Mouse (Mus musculus): ENCODE measurements at regions not wholly inside any gene's neighbourhood (a gene's known extent, or its start where the extent isn't known, plus 50 kb on each side); places are given as distances from the start of the nearest gene placed in this dataset.

DNA sequence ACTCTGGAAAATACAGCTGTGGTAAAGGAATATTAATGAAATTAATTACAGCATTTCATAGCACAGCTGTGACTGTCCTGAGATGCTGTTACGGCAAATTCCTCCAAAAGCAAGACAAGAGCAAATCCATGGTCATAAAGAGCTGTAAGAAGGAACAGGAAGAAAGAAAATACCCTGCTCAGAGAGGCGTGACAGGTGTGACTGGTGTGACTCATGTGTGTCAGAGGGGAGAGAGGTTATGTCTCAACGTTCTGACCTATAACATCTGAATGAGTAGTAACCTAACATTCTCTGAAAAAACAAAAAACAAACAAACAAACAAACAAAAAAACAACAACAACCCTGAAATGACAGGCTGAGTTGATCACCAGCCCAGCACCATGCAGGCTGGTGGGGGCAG, 267.5 kb downstream of the Hivep2 start:
- intact Hi-C loops (cut with DNase I) = no loop called here

DNA sequence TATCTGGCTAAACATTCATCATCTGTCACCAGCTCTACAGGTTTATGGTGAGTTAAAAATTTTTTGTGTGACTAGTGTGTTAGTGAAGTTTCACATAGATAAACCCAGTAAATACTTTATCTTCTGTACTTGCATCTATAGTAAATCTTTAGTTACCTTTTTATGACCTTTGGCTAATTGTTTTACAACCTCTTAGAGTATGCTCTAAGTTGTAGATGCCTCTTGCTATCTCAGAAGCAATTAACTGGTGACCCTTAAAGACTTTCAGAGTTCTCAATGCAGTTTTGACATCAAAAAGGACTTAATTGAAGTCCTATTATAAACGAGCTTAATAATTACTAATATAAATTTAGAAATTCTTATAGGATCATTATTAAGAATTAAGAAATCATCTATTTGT, 265.6 kb downstream of the Hivep2 start:
- intact Hi-C loops (cut with DNase I) = no loop called here

DNA sequence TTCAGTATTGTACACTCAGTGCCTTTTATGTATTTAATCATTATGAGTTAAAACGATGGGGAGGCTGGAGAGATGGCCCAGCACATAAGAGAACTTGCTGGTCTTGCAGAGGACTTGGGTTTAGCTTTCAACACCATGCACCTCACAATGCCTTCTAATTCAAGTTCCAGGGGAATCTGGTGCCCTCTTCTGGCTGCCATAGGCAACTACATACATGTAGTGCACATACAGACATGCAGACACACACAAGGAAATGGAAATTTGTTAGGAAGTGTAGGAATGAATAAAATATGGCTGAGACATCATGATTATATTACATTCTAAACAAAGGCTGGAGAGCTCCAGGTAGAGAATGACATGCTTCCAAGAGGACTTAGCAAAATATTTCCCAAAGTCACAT, 251.4 kb downstream of the Hivep2 start:
- intact Hi-C loops (cut with DNase I) = no loop called here

DNA sequence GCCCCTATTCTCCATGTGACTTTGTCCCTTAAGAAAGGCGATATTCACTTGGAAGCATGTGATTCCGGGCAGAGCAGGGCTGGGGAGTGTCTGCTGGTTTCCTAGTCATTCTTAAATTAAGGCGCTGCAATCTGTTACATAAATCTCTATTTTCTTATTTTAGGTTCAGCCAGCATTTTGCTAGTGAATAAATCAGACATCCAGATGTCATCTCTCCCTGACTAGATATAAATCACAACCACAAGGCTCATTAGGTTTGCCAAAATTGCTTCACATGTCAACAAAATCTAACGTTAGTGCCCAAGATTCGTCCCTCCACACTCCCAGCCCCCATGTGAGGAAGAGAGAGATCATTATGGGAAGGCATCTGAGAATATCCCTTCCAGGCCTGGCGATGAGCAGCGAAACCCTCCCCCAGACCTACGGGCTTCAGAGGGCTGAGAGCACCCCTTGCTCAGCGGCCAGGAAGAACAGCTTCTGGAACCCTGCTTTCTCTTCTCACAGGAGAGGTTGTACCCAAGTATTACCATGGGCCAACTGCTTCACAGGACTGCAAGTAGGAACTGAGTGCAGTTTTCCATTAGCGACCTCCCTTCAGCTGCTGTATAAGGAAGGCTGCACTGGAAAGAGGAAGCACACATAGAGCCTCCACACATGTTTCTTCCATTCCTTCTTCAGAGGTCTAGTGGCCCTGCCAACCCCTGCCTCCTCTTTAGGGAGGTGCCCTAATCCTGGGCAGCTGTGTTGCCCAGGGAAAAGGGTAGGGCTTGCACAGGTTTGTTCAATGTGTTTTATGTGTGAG, 250.5 kb downstream of the Hivep2 start:
- intact Hi-C loops (cut with DNase I) = no loop called here

DNA sequence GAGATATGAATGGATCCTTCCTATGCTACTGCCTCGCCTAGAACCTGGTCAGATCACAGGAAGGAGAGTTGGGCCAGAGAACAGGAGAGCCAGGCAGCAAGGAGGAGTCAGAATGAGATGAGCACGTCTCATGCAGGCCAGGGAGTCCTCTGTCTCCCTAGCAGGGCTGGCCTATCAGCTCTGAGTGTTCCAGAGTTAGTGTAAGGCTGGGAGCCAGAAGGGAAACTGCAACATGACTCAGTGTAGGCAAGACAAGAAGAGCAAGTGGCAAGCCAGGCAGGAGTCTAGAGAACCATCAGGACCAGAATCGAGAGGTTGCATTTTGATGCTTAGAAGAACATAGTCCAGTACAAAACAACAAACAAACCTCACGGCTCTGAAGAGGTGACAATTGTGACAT, 249.6 kb downstream of the Hivep2 start:
- intact Hi-C loops (cut with DNase I) = no loop called here

DNA sequence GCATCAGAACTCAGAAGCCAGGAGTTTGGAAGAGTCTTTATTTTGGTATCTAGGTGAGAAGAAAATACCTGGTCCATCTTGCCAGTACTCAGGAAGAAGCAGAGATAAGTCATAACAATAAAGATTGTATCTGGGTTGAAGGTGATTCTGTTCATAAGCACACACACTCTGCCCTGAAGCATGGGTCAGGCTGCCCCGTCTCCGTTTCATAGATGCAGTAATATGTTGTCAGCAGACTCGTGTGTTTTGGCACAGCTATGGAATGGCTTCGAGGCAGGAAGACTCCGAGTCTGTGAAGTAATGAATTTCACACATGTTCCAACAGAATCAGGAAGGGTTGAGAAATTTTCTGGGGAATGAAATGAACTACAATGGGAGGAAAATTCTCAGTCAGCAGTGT, 247.7 kb downstream of the Hivep2 start:
- intact Hi-C loops (cut with DNase I) = no loop called here

DNA sequence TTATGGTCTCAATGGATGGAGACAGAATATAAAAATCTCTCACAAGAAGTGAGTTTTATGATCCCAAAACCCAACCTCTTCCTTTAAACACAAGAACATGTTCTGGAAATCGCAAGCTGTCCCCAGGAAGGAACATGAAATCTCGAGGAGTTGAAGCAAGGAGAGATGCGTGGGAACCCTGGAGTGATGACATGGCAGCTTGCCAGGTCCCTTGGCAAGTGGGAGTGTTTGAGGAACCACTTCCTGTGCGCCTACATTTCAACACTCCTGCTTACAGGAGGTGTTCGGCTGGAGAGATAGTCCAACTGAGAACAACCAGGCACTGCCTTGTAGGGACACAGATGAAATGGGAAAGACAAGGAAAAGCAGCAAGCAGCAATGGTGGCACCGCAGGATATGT, 246.1 kb downstream of the Hivep2 start:
- intact Hi-C loops (cut with DNase I) = no loop called here

DNA sequence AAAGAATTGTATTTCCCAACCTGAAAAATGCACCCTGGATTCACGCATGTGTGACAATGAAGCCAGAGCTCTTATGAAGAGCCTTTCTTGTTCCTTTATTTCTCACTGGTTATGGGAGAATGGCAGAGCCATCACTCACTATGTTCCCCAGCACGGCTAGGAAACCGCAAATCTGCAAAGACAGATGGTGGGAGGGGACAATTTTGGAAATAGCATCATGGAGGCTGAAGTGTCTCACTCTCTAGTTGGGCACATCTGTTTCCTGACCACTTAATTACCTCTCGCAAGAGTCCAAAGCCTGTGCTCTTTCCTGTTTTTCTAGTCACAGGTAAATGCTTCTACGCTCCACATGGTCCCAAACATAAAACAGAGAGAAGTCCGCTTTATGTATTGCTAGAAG, 245.6 kb downstream of the Hivep2 start:
- intact Hi-C loops (cut with DNase I) = no loop called here

DNA sequence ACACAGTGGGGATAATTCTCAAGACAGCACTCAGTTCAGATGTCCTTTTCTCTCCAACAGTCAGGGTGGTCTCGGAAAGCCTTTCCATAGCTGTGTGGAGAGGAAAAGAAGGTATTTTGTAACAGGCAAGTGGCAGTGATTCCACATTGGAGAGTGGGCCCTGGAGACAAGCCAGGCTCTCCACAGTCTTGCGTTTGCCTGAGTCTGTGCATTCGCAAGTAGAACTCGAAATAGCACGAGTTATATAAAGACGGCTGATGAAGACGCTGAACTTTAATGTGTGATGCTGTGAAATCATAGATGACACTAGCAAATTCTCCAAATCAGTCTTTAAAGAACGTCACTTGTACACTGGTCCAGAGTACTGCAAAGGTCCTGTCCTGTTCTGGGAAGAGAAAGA, 244.6 kb downstream of the Hivep2 start:
- intact Hi-C loops (cut with DNase I) = no loop called here

DNA sequence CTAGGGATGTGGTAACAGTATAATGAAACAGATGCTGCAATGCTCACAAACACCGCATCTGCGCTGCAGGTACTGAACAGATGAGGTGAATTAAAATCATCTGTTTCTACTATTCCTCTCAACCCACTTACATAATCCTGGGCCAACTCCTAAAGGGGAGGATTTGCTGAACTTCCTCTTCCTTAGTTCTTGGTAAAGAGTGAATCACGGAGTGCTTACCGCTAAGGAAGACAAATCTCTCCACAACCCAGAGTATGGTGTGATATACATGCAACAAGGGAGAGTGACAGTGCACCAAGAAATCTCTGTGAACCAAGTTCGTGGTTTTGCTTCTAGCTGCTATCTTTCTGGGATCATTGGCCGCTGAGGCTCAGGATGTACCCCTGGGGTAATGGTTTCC, 244.2 kb downstream of the Hivep2 start:
- intact Hi-C loops (cut with DNase I) = no loop called here

DNA sequence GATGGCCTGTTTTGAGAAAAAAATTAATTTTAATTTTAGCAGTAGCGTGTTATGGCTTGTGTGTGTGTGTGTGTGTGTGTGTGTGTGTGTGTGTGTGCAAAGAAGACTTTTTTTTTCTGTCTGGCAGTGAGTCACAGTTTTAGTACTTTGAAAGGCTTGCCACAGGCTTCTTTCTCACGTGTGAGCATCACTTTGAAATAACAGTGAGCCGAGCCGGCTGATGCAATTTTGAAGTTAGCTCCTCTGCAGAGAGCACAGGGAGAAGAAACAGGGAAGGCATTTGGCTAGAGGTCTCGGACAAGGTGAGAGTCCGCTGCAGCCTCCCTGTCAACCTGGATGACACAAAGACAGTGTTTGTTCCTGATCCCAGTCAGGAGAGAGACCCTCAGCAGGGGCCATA, 242.3 kb downstream of the Hivep2 start:
- intact Hi-C loops (cut with DNase I) = loop anchor here (10.0 kb wide), 1 partner anchor 243 kb away; the partner anchor contains the start of gene Hivep2

DNA sequence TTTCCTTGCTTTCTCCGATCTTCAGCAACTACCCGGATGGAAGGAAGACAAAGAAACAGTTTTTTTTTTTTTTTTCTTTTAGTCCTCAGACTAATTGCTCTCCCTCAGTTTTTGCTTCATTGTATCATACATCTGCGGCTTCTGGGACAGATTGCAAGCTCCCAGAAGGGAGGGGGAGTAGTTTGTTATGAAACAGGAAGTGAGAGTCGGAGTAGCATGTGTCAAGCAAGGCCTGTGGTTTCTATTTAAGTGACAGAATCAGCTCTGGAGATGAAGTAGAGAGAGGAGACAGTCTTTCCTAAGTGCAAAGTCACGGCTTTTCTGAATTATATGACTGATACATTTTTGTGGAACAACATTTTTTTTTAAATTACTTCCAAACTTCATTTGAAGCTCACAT, 241.7 kb downstream of the Hivep2 start:
- intact Hi-C loops (cut with DNase I) = loop anchor here (10.0 kb wide), 1 partner anchor 243 kb away; the partner anchor contains the start of gene Hivep2

DNA sequence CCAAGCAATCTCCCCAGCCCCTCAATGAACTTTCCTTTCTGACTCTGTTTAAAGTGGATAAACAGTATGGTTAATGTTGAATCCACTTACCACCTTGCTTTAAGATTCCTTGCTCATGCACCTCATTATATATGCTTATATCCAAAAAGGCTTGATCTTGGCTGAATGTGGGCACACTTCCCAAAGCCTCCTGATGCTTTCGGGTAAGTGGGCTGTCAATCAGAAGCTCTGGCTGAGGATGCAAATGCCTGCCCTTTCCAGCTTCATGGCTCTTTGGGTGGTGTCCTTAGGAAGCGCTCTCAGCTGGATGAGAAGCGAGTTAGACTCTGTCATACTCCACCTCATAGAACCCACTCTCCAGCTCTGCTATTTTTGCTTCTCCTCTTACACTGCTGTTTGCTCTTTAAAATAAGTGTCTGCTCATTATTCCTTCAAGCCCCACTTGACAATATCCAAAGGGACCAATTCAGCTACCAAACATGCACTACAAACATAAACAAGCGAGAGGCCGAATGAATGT, 241.2 kb downstream of the Hivep2 start:
- intact Hi-C loops (cut with DNase I) = loop anchor here (10.0 kb wide), 1 partner anchor 242 kb away; the partner anchor contains the start of gene Hivep2

Measured in adrenal gland (tissue).